Mouse (Mus musculus): ENCODE results near the gene Srgap3. TPM values are rescaled to one million over a fixed set of nuclear protein-coding genes. Genes with fewer than 3 reads are reported as not detected.

Gene Srgap3
- polyA plus RNA-seq, 1 experiment from 2014 or later, result 1.5 TPM

GRCm38 (mm10) chr6:112977246-112977645 lies 30.2 kb upstream of the Srgap3 start:
- H3K9ac ChIP-seq (ENCODE audit: low read length), result no peak overlapping the region
- no peaks in the 10 kb centered on the region for H3K9me3 ChIP-seq (ENCODE audit: control insufficient read depth, low read length)
- H3K4me3 ChIP-seq (ENCODE audit: low read depth, low read length), result no peak overlapping the region
- H3K4me1 ChIP-seq (replicated peaks; ENCODE audit: control insufficient read depth, insufficient read depth), result peaks cover 4% of the 10 kb centered on the region; the same call in 1 of the 2 replicates
- no peaks in the 10 kb centered on the region for H3K27me3 ChIP-seq (ENCODE audit: control insufficient read depth, insufficient read depth, low read length)
- ATAC-seq (ENCODE audit: low FRiP score, low TSS enrichment), result peak; percentile 36; the same call in 1 of the 2 replicates
- no peak overlapping the region for H3K4me2 ChIP-seq (replicated peaks; ENCODE audit: low read depth)
- no peak overlapping the region for H3K27ac ChIP-seq (replicated peaks)
- no peak for DNase-seq (ENCODE audit: low spot score)
- no peak for TF ChIP-seq CTCF (IDR thresholded peaks at IDR 0.05; ENCODE audit: low read depth)
- TF ChIP-seq EP300 (optimal IDR thresholded peaks at IDR 0.05), result no peak
- no peaks in the 10 kb centered on the region for H3K36me3 ChIP-seq (ENCODE audit: control insufficient read depth, insufficient read depth, low read length)
- 72% methylated on average over 4 of the region's 4 CpGs for WGBS

- no peak overlapping the region for H3K9ac ChIP-seq (ENCODE audit: low read length)
- no peak for DNase-seq (ENCODE audit: low spot score)
- TF ChIP-seq EP300 (optimal IDR thresholded peaks at IDR 0.05) (no peak), CTCF (IDR thresholded peaks at IDR 0.05; ENCODE audit: low read depth) (no peak)
- no peaks in the 10 kb centered on the region for H3K27me3 ChIP-seq (ENCODE audit: control insufficient read depth, insufficient read depth, low read length)
- H3K4me2 ChIP-seq (replicated peaks; ENCODE audit: low read depth), result no peak overlapping the region
- H3K4me3 ChIP-seq (ENCODE audit: low read depth, low read length), result no peak overlapping the region
- no peaks in the 10 kb centered on the region for H3K9me3 ChIP-seq (ENCODE audit: control insufficient read depth, low read length)
- ATAC-seq (ENCODE audit: low FRiP score, low TSS enrichment), result no peak
- H3K36me3 ChIP-seq (ENCODE audit: control insufficient read depth, insufficient read depth, low read length), result no peaks in the 10 kb centered on the region
- H3K27ac ChIP-seq (replicated peaks), result no peak overlapping the region
- H3K4me1 ChIP-seq (replicated peaks; ENCODE audit: control insufficient read depth, insufficient read depth), result peaks cover 4% of the 10 kb centered on the region; the same call in 1 of the 2 replicates
Measured at GRCm38 (mm10) chr6:112976541-112976940, 29.5 kb upstream of the Srgap3 start.

GRCm38 (mm10) chr6:112976136-112976535 lies 29.1 kb upstream of the Srgap3 start:
- WGBS, result 94% methylated on average over 16 of the region's 16 CpGs
- no peak for DNase-seq (ENCODE audit: low spot score)
- H3K9ac ChIP-seq (ENCODE audit: low read length), result no peak overlapping the region
- no peak overlapping the region for H3K27ac ChIP-seq (replicated peaks)
- H3K27me3 ChIP-seq (ENCODE audit: control insufficient read depth, insufficient read depth, low read length), result no peaks in the 10 kb centered on the region
- H3K36me3 ChIP-seq (ENCODE audit: control insufficient read depth, insufficient read depth, low read length), result no peaks in the 10 kb centered on the region
- H3K4me2 ChIP-seq (replicated peaks; ENCODE audit: low read depth), result no peak overlapping the region
- no peaks in the 10 kb centered on the region for H3K9me3 ChIP-seq (ENCODE audit: control insufficient read depth, low read length)
- H3K4me1 ChIP-seq (replicated peaks; ENCODE audit: control insufficient read depth, insufficient read depth), result peaks cover 4% of the 10 kb centered on the region; the same call in 1 of the 2 replicates
- H3K4me3 ChIP-seq (ENCODE audit: low read depth, low read length), result no peak overlapping the region
- ATAC-seq (ENCODE audit: low FRiP score, low TSS enrichment), result no peak
- no peak for TF ChIP-seq CTCF (IDR thresholded peaks at IDR 0.05; ENCODE audit: low read depth)
- no peak for TF ChIP-seq EP300 (optimal IDR thresholded peaks at IDR 0.05)

- no peaks in the 10 kb centered on the region for H3K9me3 ChIP-seq (ENCODE audit: control insufficient read depth, low read length)
- H3K27ac ChIP-seq (replicated peaks), result peak overlapping the region; percentile 31; the same call in 1 of the 2 replicates
- H3K4me2 ChIP-seq (replicated peaks; ENCODE audit: low read depth), result no peak overlapping the region
- ATAC-seq (ENCODE audit: low FRiP score, low TSS enrichment) (no peak), DNase-seq (ENCODE audit: low spot score) (no peak)
- no peak overlapping the region for H3K9ac ChIP-seq (ENCODE audit: low read length)
- no peaks in the 10 kb centered on the region for H3K36me3 ChIP-seq (ENCODE audit: control insufficient read depth, insufficient read depth, low read length)
- no peak for TF ChIP-seq EP300 (optimal IDR thresholded peaks at IDR 0.05)
- 53% methylated on average over 19 of the region's 19 CpGs for WGBS
- no peaks in the 10 kb centered on the region for H3K27me3 ChIP-seq (ENCODE audit: control insufficient read depth, insufficient read depth, low read length)
- no peak overlapping the region for H3K4me3 ChIP-seq (ENCODE audit: low read depth, low read length)
- H3K4me1 ChIP-seq (replicated peaks; ENCODE audit: control insufficient read depth, insufficient read depth), result peaks cover 4% of the 10 kb centered on the region; the same call in 1 of the 2 replicates
Measured at GRCm38 (mm10) chr6:112973786-112974720, 27.0 kb upstream of the Srgap3 start.

GRCm38 (mm10) chr6:112972858-112973631 lies 26.0 kb upstream of the Srgap3 start:
- Histone ChIP-seq H3K27ac (replicated peaks) (no peak overlapping the region), H3K4me3 (ENCODE audit: low read depth, low read length) (no peak overlapping the region), H3K4me2 (replicated peaks; ENCODE audit: low read depth) (no peak overlapping the region), H3K36me3 (ENCODE audit: control insufficient read depth, insufficient read depth, low read length) (no peaks in the 10 kb centered on the region), H3K27me3 (ENCODE audit: control insufficient read depth, insufficient read depth, low read length) (no peaks in the 10 kb centered on the region), H3K9ac (ENCODE audit: low read length) (no peak overlapping the region), H3K4me1 (replicated peaks; ENCODE audit: control insufficient read depth, insufficient read depth) (peaks cover 4% of the 10 kb centered on the region; the same call in 1 of the 2 replicates), H3K9me3 (ENCODE audit: control insufficient read depth, low read length) (no peaks in the 10 kb centered on the region)
- ATAC-seq (ENCODE audit: low FRiP score, low TSS enrichment) (peak; percentile 65), DNase-seq (ENCODE audit: low spot score) (peak; percentile 26)
- 12% methylated on average over 18 of the region's 18 CpGs for WGBS
- TF ChIP-seq EP300 (optimal IDR thresholded peaks at IDR 0.05), result no peak
- TF ChIP-seq CTCF (IDR thresholded peaks at IDR 0.05; ENCODE audit: low read depth), result no peak
